Mouse (Mus musculus) T-helper 1 cell (primary cell): ENCODE data around the gene Otof.

ENCODE experiments used
- in situ Hi-C: fragments of 300-600 bp; cut with MboI, MseI; formaldehyde crosslinking; loops from one replicate; pipeline ENCODE4 v1.15.1; 2025; ENCODE audit warnings: high pct_unique_total_duplicates

Gene Otof

GRCm38 (mm10) chr5:30427406-30427805 lies 34.3 kb downstream of the Otof start:
- in situ Hi-C loops: no loop called here

GRCm38 (mm10) chr5:30423572-30424244 lies 38.0 kb downstream of the Otof start:
- in situ Hi-C loops: loop anchor here (5.0 kb wide), 1 partner anchor 214 kb away; no protein-coding TSS in a partner anchor

GRCm38 (mm10) chr5:30423121-30423520 lies 38.6 kb downstream of the Otof start:
- in situ Hi-C loops: loop anchor here (5.0 kb wide), 1 partner anchor 214 kb away; no protein-coding TSS in a partner anchor

GRCm38 (mm10) chr5:30416665-30417064 lies 45.1 kb downstream of the Otof start:
- in situ Hi-C loops: no loop called here

GRCm38 (mm10) chr5:30415876-30416275 lies 45.9 kb downstream of the Otof start:
- in situ Hi-C loops: no loop called here

GRCm38 (mm10) chr5:30415381-30415780 lies 46.4 kb downstream of the Otof start:
- in situ Hi-C loops: no loop called here

GRCm38 (mm10) chr5:30411524-30411923 lies 50.2 kb downstream of the Otof start:
- in situ Hi-C loops: no loop called here

GRCm38 (mm10) chr5:30406876-30407275 lies 54.9 kb downstream of the Otof start:
- in situ Hi-C loops: no loop called here

GRCm38 (mm10) chr5:30401165-30401564 lies 60.6 kb downstream of the Otof start:
- in situ Hi-C loops: no loop called here

- in situ Hi-C loops: no loop called here
These were observed 61.2 kb downstream of the Otof start for GRCm38 (mm10) chr5:30400521-30400920.

- in situ Hi-C loops: no loop called here
These were observed 70.3 kb downstream of the Otof start for GRCm38 (mm10) chr5:30391473-30391872.

- in situ Hi-C loops: no loop called here
These were observed 71.9 kb downstream of the Otof start for GRCm38 (mm10) chr5:30389836-30390235.

GRCm38 (mm10) chr5:30387726-30388125 lies 74.0 kb downstream of the Otof start:
- in situ Hi-C loops: no loop called here

GRCm38 (mm10) chr5:30382876-30383275 lies 78.9 kb downstream of the Otof start:
- in situ Hi-C loops: no loop called here

- in situ Hi-C loops: no loop called here
These were observed 92.3 kb downstream of the Otof start for GRCm38 (mm10) chr5:30369426-30369825.

GRCm38 (mm10) chr5:30367405-30367804 lies 94.3 kb downstream of the Otof start:
- in situ Hi-C loops: no loop called here

- in situ Hi-C loops: no loop called here
These were observed 103.2 kb downstream of the Otof start for GRCm38 (mm10) chr5:30358436-30359099.

GRCm38 (mm10) chr5:30356647-30357046 lies 105.1 kb downstream of the Otof start:
- in situ Hi-C loops: no loop called here

- in situ Hi-C loops: no loop called here
These were observed 106.1 kb downstream of the Otof start for GRCm38 (mm10) chr5:30355559-30356159.

GRCm38 (mm10) chr5:30355114-30355513 lies 106.6 kb downstream of the Otof start:
- in situ Hi-C loops: no loop called here

GRCm38 (mm10) chr5:30353605-30354004 lies 108.1 kb downstream of the Otof start:
- in situ Hi-C loops: no loop called here

- in situ Hi-C loops: loop anchor here (5.0 kb wide), 3 partner anchors 67 to 227 kb away; no protein-coding TSS in a partner anchor
These were observed 117.8 kb downstream of the Otof start for GRCm38 (mm10) chr5:30343886-30344285.

- in situ Hi-C loops: loop anchor here (5.0 kb wide), 3 partner anchors 66 to 226 kb away; no protein-coding TSS in a partner anchor
These were observed 118.6 kb downstream of the Otof start for GRCm38 (mm10) chr5:30343107-30343506.
